Mouse (Mus musculus): Measurements from ENCODE around the gene Taco1. TPM values are rescaled to one million over a fixed set of nuclear protein-coding genes. Genes with fewer than 3 reads are reported as not detected.
"Not testable (repeated sequence)": the region's sequence is repeated elsewhere in the genome, so short reads cannot be mapped to it uniquely, and the experiment has no call there.

Gene Taco1
- polyA plus RNA-seq, 1 experiment, result not detected

- TF ChIP-seq POLR2A (IDR thresholded peaks at IDR 0.05; ENCODE audit: insufficient read depth, low read depth, low read length) (no peak), CTCF (IDR thresholded peaks at IDR 0.05; ENCODE audit: insufficient read depth, low read depth, low read length) (no peak)
- no peak overlapping the region for H3K4me3 ChIP-seq (ENCODE audit: insufficient read depth, low read depth, low read length)
- 90% methylated on average over 8 of the region's 8 CpGs for WGBS
- no peak overlapping the region for H3K27ac ChIP-seq (ENCODE audit: insufficient read depth, low read depth, low read length)
- no peaks in the 10 kb centered on the region for H3K4me1 ChIP-seq (ENCODE audit: control insufficient read depth, insufficient read depth, low read length)
Measured at GRCm38 (mm10) chr11:106056819-106057491, 8.9 kb upstream of the Taco1 start.

GRCm38 (mm10) chr11:106058020-106058419 is 7.8 kb upstream of the Taco1 start:
- H3K27ac ChIP-seq (ENCODE audit: insufficient read depth, low read depth, low read length), result no peak overlapping the region
- H3K4me1 ChIP-seq (ENCODE audit: control insufficient read depth, insufficient read depth, low read length), result no peaks in the 10 kb centered on the region
- H3K4me3 ChIP-seq (ENCODE audit: insufficient read depth, low read depth, low read length), result no peak overlapping the region
- TF ChIP-seq POLR2A (IDR thresholded peaks at IDR 0.05; ENCODE audit: insufficient read depth, low read depth, low read length), result no peak
- no peak for TF ChIP-seq CTCF (IDR thresholded peaks at IDR 0.05; ENCODE audit: insufficient read depth, low read depth, low read length)
- 66% methylated on average over 8 of the region's 8 CpGs for WGBS

- 88% methylated on average over 1 of the region's 1 CpGs for WGBS
- H3K4me1 ChIP-seq (ENCODE audit: control insufficient read depth, insufficient read depth, low read length), result no peaks in the 10 kb centered on the region
- no peak overlapping the region for H3K4me3 ChIP-seq (ENCODE audit: insufficient read depth, low read depth, low read length)
- no peak overlapping the region for H3K27ac ChIP-seq (ENCODE audit: insufficient read depth, low read depth, low read length)
- TF ChIP-seq POLR2A (IDR thresholded peaks at IDR 0.05; ENCODE audit: insufficient read depth, low read depth, low read length) (no peak), CTCF (IDR thresholded peaks at IDR 0.05; ENCODE audit: insufficient read depth, low read depth, low read length) (no peak)
Measured at GRCm38 (mm10) chr11:106060549-106060948, 5.3 kb upstream of the Taco1 start.

- Histone ChIP-seq H3K27ac (ENCODE audit: insufficient read depth, low read depth, low read length) (no peak overlapping the region), H3K4me3 (ENCODE audit: insufficient read depth, low read depth, low read length) (no peak overlapping the region), H3K4me1 (ENCODE audit: control insufficient read depth, insufficient read depth, low read length) (no peaks in the 10 kb centered on the region)
- 81% methylated on average over 1 of the region's 1 CpGs for WGBS
- TF ChIP-seq CTCF (IDR thresholded peaks at IDR 0.05; ENCODE audit: insufficient read depth, low read depth, low read length) (no peak), POLR2A (IDR thresholded peaks at IDR 0.05; ENCODE audit: insufficient read depth, low read depth, low read length) (no peak)
Measured at GRCm38 (mm10) chr11:106061311-106061710, 4.5 kb upstream of the Taco1 start.

- no peaks in the 10 kb centered on the region; the same call in 1 of the 2 replicates for H3K4me1 ChIP-seq (ENCODE audit: control insufficient read depth, insufficient read depth, low read length)
- TF ChIP-seq POLR2A (IDR thresholded peaks at IDR 0.05; ENCODE audit: insufficient read depth, low read depth, low read length) (no peak), CTCF (IDR thresholded peaks at IDR 0.05; ENCODE audit: insufficient read depth, low read depth, low read length) (no peak)
- no peak overlapping the region for H3K4me3 ChIP-seq (ENCODE audit: insufficient read depth, low read depth, low read length)
- WGBS, result 80% methylated on average over 5 of the region's 5 CpGs
- H3K27ac ChIP-seq (ENCODE audit: insufficient read depth, low read depth, low read length), result no peak overlapping the region
Measured at GRCm38 (mm10) chr11:106063756-106064155, 2.1 kb upstream of the Taco1 start.

GRCm38 (mm10) chr11:106065073-106065922 is 563 bp upstream of the Taco1 start:
- Histone ChIP-seq H3K4me3 (ENCODE audit: insufficient read depth, low read depth, low read length) (peak overlapping the region; percentile 52), H3K27ac (ENCODE audit: insufficient read depth, low read depth, low read length) (no peak overlapping the region), H3K4me1 (ENCODE audit: control insufficient read depth, insufficient read depth, low read length) (no peaks in the 10 kb centered on the region; the same call in 1 of the 2 replicates)
- no peak for TF ChIP-seq POLR2A (IDR thresholded peaks at IDR 0.05; ENCODE audit: insufficient read depth, low read depth, low read length)
- TF ChIP-seq CTCF (IDR thresholded peaks at IDR 0.05; ENCODE audit: insufficient read depth, low read depth, low read length), result no peak
- WGBS, result 30% methylated on average over 18 of the region's 18 CpGs

- 11% methylated on average over 23 of the region's 23 CpGs for WGBS
- H3K27ac ChIP-seq (ENCODE audit: insufficient read depth, low read depth, low read length), result not testable (repeated sequence)
Measured at GRCm38 (mm10) chr11:106066616-106067015, 755 bp downstream of the Taco1 start.

GRCm38 (mm10) chr11:106073774-106074173 is 7.9 kb downstream of the Taco1 start:
- Histone ChIP-seq H3K4me3 (ENCODE audit: insufficient read depth, low read depth, low read length) (no peak overlapping the region), H3K4me1 (ENCODE audit: control insufficient read depth, insufficient read depth, low read length) (no peaks in the 10 kb centered on the region), H3K27ac (ENCODE audit: insufficient read depth, low read depth, low read length) (no peak overlapping the region)
- TF ChIP-seq POLR2A (IDR thresholded peaks at IDR 0.05; ENCODE audit: insufficient read depth, low read depth, low read length) (no peak), CTCF (IDR thresholded peaks at IDR 0.05; ENCODE audit: insufficient read depth, low read depth, low read length) (no peak)
- 81% methylated on average over 3 of the region's 3 CpGs for WGBS

More at GRCm38 (mm10) chr11:106066616-106067015, 755 bp downstream of the Taco1 start:
- H3K4me3 ChIP-seq (ENCODE audit: insufficient read depth, low read depth, low read length), result peak overlapping the region; percentile 52
- not testable (repeated sequence) for H3K4me1 ChIP-seq (ENCODE audit: control insufficient read depth, insufficient read depth, low read length)

- Histone ChIP-seq H3K27ac (ENCODE audit: insufficient read depth, low read depth, low read length) (no peak overlapping the region), H3K4me1 (ENCODE audit: control insufficient read depth, insufficient read depth, low read length) (no peaks in the 10 kb centered on the region), H3K4me3 (ENCODE audit: insufficient read depth, low read depth, low read length) (no peak overlapping the region)
- TF ChIP-seq POLR2A (IDR thresholded peaks at IDR 0.05; ENCODE audit: insufficient read depth, low read depth, low read length) (no peak), CTCF (IDR thresholded peaks at IDR 0.05; ENCODE audit: insufficient read depth, low read depth, low read length) (peak; percentile 67; the same call in 1 of the 2 replicates)
- 2% methylated on average over 4 of the region's 4 CpGs for WGBS
Measured at GRCm38 (mm10) chr11:106076321-106076720, 10.5 kb downstream of the Taco1 start.
